In genomic region chr10:127664166-127664565, GRCm38 (mm10) we compare ENCODE assay signal across 10 mouse cellular contexts. TPM values are rescaled to one million over a fixed set of nuclear protein-coding genes. Genes with fewer than 3 reads are reported as not detected.
DNase-seq lines count a peak whose midpoint lies in the region; ATAC-seq and TF ChIP-seq lines count a peak whose summit lies in the region.
"Had no signal": no experiment of that assay in that cellular context is flagged by ENCODE, and none has a peak within 500 bp of the region (broad histone marks: within the 10 kb centered on the region; RNA-seq: fewer than 3 reads in every experiment).

No protein-coding gene starts in this region.

- no peak for ATAC-seq in limb, embryonic 12.5 days (ENCODE audit: insufficient number of reproducible peaks, insufficient read depth, low FRiP score, low TSS enrichment, low read depth)
- ATAC-seq in frontal cortex, adult (ENCODE audit: low TSS enrichment): no peak

- H3K9ac ChIP-seq in limb, embryonic 12.5 days (replicated peaks): peak overlapping the region; percentile 35; the same call in 1 of the 2 replicates

- H3K4me2 ChIP-seq in limb, embryonic 12.5 days: peak overlapping the region; percentile 88

- 31% methylated on average over 16 of the region's 16 CpGs for WGBS in cerebellum, adult 2 months
- 21% methylated on average over 16 of the region's 16 CpGs for WGBS in limb, embryonic 12.5 days

- H3K27ac ChIP-seq in cerebellum, adult 2 months (ENCODE audit: insufficient read depth, low read length): no peak overlapping the region
- H3K27ac ChIP-seq in layer of hippocampus, adult 2 months: peak overlapping the region; percentile 99
- no peak overlapping the region for H3K27ac ChIP-seq in brown adipose tissue, adult 24 weeks (replicated peaks; ENCODE audit: low read depth, low read length)
- H3K27ac ChIP-seq in limb, embryonic 12.5 days: peak overlapping the region; percentile 84

- peaks cover 49% of the 10 kb centered on the region for H3K36me3 ChIP-seq in limb, embryonic 12.5 days

- no peaks in the 10 kb centered on the region for H3K9me3 ChIP-seq in limb, embryonic 12.5 days

- no peaks in the 10 kb centered on the region for H3K27me3 ChIP-seq in cerebellum, adult 2 months (ENCODE audit: control insufficient read depth, insufficient read depth, low read length)
- H3K27me3 ChIP-seq in limb, embryonic 12.5 days: no peaks in the 10 kb centered on the region

- TF ChIP-seq POLR2A in cerebellum, adult 2 months (IDR thresholded peaks at IDR 0.05; ENCODE audit: borderline replicate concordance, insufficient read depth, low read length): no peak

- H3K4me1 ChIP-seq in cerebellum, adult 2 months (ENCODE audit: control insufficient read depth, insufficient read depth, low read length): peaks cover 25% of the 10 kb centered on the region
- H3K4me1 ChIP-seq in brown adipose tissue, adult 24 weeks (ENCODE audit: control insufficient read depth, insufficient read depth, insufficient read length, low read length): peaks cover 12% of the 10 kb centered on the region
- peaks cover 68% of the 10 kb centered on the region for H3K4me1 ChIP-seq in limb, embryonic 12.5 days (replicated peaks)

- DNase-seq in cerebellum, adult 2 months: no peak
- no peak for DNase-seq in cerebellum, adult 11 months
- DNase-seq in layer of hippocampus, adult 2 months (ENCODE audit: low spot score in 2 of 2): no peak
- no peak for DNase-seq in layer of hippocampus, adult 9-11 months
- no peak for DNase-seq in thymus, postnatal 25 days
- DNase-seq: cerebellum, postnatal 10 days; thymus, adult 18-20 months had no signal

- no peak for TF ChIP-seq CTCF in cerebellum, adult 2 months (IDR thresholded peaks at IDR 0.05; ENCODE audit: borderline replicate concordance, insufficient read depth, low read depth, low read length)
- TF ChIP-seq CTCF in layer of hippocampus, adult 2 months (conservative IDR thresholded peaks at IDR 0.05): no peak

- peak overlapping the region; percentile 39 for H3K4me3 ChIP-seq in cerebellum, adult 2 months (replicated peaks; ENCODE audit: insufficient read depth, low read depth, low read length)
- H3K4me3 ChIP-seq in layer of hippocampus, adult 2 months: peak overlapping the region; percentile 85
- peak overlapping the region; percentile 14; the same call in 1 of the 2 replicates for H3K4me3 ChIP-seq in brown adipose tissue, adult 24 weeks (ENCODE audit: insufficient read depth, low read depth, low read length)
- peak overlapping the region; percentile 80 for H3K4me3 ChIP-seq in limb, embryonic 12.5 days (replicated peaks)

RNA-seq across cellular contexts. Expression of gene Nemp1, which starts 2.5 kb away (rescaled TPM):
- 6.7 and 9.0 TPM in 2 replicates for polyA plus RNA-seq in cerebellum, adult 2 months (2012; rRNA removed)
- 1 to 10 TPM; 5.8 to 6.8 TPM for total RNA-seq in layer of hippocampus, adult 2 months (2021)
- polyA plus RNA-seq in brown adipose tissue, adult 24 weeks (2012; ENCODE audit: insufficient read depth, insufficient read length, missing spikeins): 1.0 and 2.5 TPM in 2 replicates
- polyA plus RNA-seq in limb, embryonic 12.5 days (2016; fragmentation: Nextera tagmentation; extraction: Ambion mirVana): 12.6 and 13.5 TPM in 2 replicates

RNA-seq across cellular contexts. Expression of gene Nab2, which starts 4.2 kb away (rescaled TPM):
- 59.2 and 69.9 TPM in 2 replicates for polyA plus RNA-seq in cerebellum, adult 2 months (2012; rRNA removed)
- 10 to 100 TPM; 44.0 to 44.4 TPM for total RNA-seq in layer of hippocampus, adult 2 months (2021)
- polyA plus RNA-seq in brown adipose tissue, adult 24 weeks (2012; ENCODE audit: insufficient read depth, insufficient read length, missing spikeins): 4.2 and 6.3 TPM in 2 replicates
- polyA plus RNA-seq in limb, embryonic 12.5 days (2016; fragmentation: Nextera tagmentation; extraction: Ambion mirVana): 15.3 and 19.1 TPM in 2 replicates

RNA-seq across cellular contexts. Expression of gene Stat6, which starts 21.4 kb away (rescaled TPM):
- 8.7 TPM in 2 replicates for polyA plus RNA-seq in cerebellum, adult 2 months (2012; rRNA removed)
- 1 to 10 TPM; 6.4 to 6.7 TPM for total RNA-seq in layer of hippocampus, adult 2 months (2021)
- polyA plus RNA-seq in brown adipose tissue, adult 24 weeks (2012; ENCODE audit: insufficient read depth, insufficient read length, missing spikeins): 24.7 and 28.8 TPM in 2 replicates
- 8.7 and 12.1 TPM in 2 replicates for polyA plus RNA-seq in limb, embryonic 12.5 days (2016; fragmentation: Nextera tagmentation; extraction: Ambion mirVana)

RNA-seq across cellular contexts. Expression of gene Myo1a, which starts 40.8 kb away (rescaled TPM):
- 1.2 and 1.6 TPM in 2 replicates for polyA plus RNA-seq in cerebellum, adult 2 months (2012; rRNA removed)
- 1 to 10 TPM in 1 of 2 experiments, under 1 TPM in 1; 0.59 to 1.1 TPM for total RNA-seq in layer of hippocampus, adult 2 months (2021)
- not detected in 2 replicates for polyA plus RNA-seq in brown adipose tissue, adult 24 weeks (2012; ENCODE audit: insufficient read depth, insufficient read length, missing spikeins)
- polyA plus RNA-seq in limb, embryonic 12.5 days (2016; fragmentation: Nextera tagmentation; extraction: Ambion mirVana): 0.33 and 0.59 TPM in 2 replicates

RNA-seq across cellular contexts. Expression of gene Lrp1, which starts 43.2 kb away (rescaled TPM):
- polyA plus RNA-seq in cerebellum, adult 2 months (2012; rRNA removed): 346 and 366 TPM in 2 replicates
- 100 to 1,000 TPM; 288 to 310 TPM for total RNA-seq in layer of hippocampus, adult 2 months (2021)
- polyA plus RNA-seq in brown adipose tissue, adult 24 weeks (2012; ENCODE audit: insufficient read depth, insufficient read length, missing spikeins): 43.8 and 47.2 TPM in 2 replicates
- 87.6 and 94.7 TPM in 2 replicates for polyA plus RNA-seq in limb, embryonic 12.5 days (2016; fragmentation: Nextera tagmentation; extraction: Ambion mirVana)

Comparison
In these comparisons a context has a peak if more than half of its experiments do, and no peak if none do; other contexts are left out.
1. H3K27ac ChIP-seq: peak in layer of hippocampus, adult 2 months (single experiment) and limb, embryonic 12.5 days (single experiment); none in cerebellum, adult 2 months (single experiment) and brown adipose tissue, adult 24 weeks (single experiment).
2. H3K4me3 ChIP-seq: peak in every context shown above with its lines; median percentile 85 in layer of hippocampus, adult 2 months; 80 in limb, embryonic 12.5 days; 39 in cerebellum, adult 2 months; 14 in brown adipose tissue, adult 24 weeks.